Mouse (Mus musculus): ENCODE results near the gene Gm21095. TPM values are rescaled to one million over a fixed set of nuclear protein-coding genes. Genes with fewer than 3 reads are reported as not detected.
"Not testable (repeated sequence)": the region's sequence is repeated elsewhere in the genome, so short reads cannot be mapped to it uniquely, and the experiment has no call there.

Gene Gm21095
- not detected for total RNA-seq (2021)

GRCm38 (mm10) chrY:84096979-84097378 lies at the start of gene Gm21095:
TSS of gene Gm21095 (plus strand) at chrY:84097279.
- not testable (repeated sequence) for DNase-seq

Measured in layer of hippocampus, postnatal 36 days (tissue).